Mouse (Mus musculus): Measurements from ENCODE around the gene Ear1. TPM values are rescaled to one million over a fixed set of nuclear protein-coding genes. Genes with fewer than 3 reads are reported as not detected.
"Not testable (repeated sequence)": the region's sequence is repeated elsewhere in the genome, so short reads cannot be mapped to it uniquely, and the experiment has no call there.

The Ear1 gene
- polyA plus RNA-seq, 1 experiment from 2014 or later, result not detected

GRCm38 (mm10) chr14:43843949-43844573 lies 31.3 kb downstream of the Ear1 start:
- not testable (repeated sequence) for H3K36me3 ChIP-seq (replicated peaks); H3K27ac ChIP-seq; H3K4me1 ChIP-seq; H3K4me2 ChIP-seq; H3K9me3 ChIP-seq; H3K9ac ChIP-seq; H3K4me3 ChIP-seq (replicated peaks); ATAC-seq (ENCODE audit: low FRiP score); H3K27me3 ChIP-seq
- 84% methylated on average over 4 of the region's 4 CpGs for WGBS

- not testable (repeated sequence) for ATAC-seq (ENCODE audit: low FRiP score); H3K4me3 ChIP-seq (replicated peaks); H3K27me3 ChIP-seq; H3K4me2 ChIP-seq; H3K9me3 ChIP-seq; H3K9ac ChIP-seq; H3K27ac ChIP-seq; H3K4me1 ChIP-seq; H3K36me3 ChIP-seq (replicated peaks)
- WGBS, result 20% methylated on average over 1 of the region's 1 CpGs
Measured at GRCm38 (mm10) chr14:43840976-43841375, 34.3 kb downstream of the Ear1 start.

DNA sequence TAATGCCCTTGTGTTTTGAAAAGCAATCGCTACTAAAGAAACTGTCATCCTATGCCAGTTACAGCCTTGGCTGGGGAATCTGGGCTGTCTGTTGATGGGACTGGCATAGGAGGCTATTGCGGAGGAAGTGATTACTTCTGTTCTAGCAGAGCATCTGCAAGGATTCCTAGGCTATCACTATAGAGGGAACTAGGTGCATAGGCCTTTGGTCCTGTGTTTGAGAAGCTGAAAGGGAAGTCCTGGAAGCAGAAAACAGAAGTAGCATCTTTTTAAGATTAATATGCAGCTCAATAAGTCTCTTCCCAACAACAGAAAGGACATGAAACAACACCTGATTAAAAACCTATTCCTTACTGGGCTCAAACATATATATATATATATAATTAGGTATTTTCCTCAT lies 40.0 kb downstream of the Ear1 start:
- not testable (repeated sequence) for H3K27me3 ChIP-seq; H3K4me1 ChIP-seq; ATAC-seq (ENCODE audit: low FRiP score); H3K27ac ChIP-seq; H3K9me3 ChIP-seq; H3K4me3 ChIP-seq (replicated peaks); H3K4me2 ChIP-seq; H3K9ac ChIP-seq; H3K36me3 ChIP-seq (replicated peaks)
- 84% methylated on average over 2 of the region's 2 CpGs for WGBS

DNA sequence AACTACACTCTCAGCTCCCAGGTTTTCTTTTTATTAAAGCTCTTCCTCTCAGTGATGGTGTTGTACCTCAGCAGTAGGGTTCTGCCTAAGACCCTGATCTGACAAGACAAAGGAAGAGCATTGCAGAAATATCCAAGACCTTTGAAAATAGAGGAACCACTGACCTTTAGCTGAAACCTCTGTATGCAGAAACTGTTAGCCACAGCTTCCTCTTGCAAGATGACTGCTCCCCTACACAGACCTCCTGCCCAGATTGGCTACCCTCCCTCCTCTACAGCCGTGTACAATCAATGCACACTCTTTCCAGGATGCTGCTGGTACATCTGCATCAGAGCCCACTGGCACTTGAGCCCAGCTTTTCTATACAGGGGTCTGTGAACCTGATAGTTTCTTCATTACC lies 44.9 kb downstream of the Ear1 start:
- H3K36me3 ChIP-seq (replicated peaks); H3K9me3 ChIP-seq: not testable (repeated sequence)
- 63% methylated on average over 1 of the region's 1 CpGs for WGBS

GRCm38 (mm10) chr14:43824176-43824575 lies 51.1 kb downstream of the Ear1 start:
- not testable (repeated sequence) for ATAC-seq (ENCODE audit: low FRiP score); H3K27ac ChIP-seq; H3K4me3 ChIP-seq (replicated peaks); H3K9me3 ChIP-seq; H3K4me1 ChIP-seq; H3K4me2 ChIP-seq; H3K36me3 ChIP-seq (replicated peaks); H3K9ac ChIP-seq; H3K27me3 ChIP-seq
- 89% methylated on average over 6 of the region's 6 CpGs for WGBS

More for the DNA sequence above, 44.9 kb downstream of the Ear1 start:
- H3K27me3 ChIP-seq; H3K4me2 ChIP-seq; H3K27ac ChIP-seq; H3K4me3 ChIP-seq (replicated peaks); H3K9ac ChIP-seq; H3K4me1 ChIP-seq; ATAC-seq (ENCODE audit: low FRiP score): not testable (repeated sequence)

DNA sequence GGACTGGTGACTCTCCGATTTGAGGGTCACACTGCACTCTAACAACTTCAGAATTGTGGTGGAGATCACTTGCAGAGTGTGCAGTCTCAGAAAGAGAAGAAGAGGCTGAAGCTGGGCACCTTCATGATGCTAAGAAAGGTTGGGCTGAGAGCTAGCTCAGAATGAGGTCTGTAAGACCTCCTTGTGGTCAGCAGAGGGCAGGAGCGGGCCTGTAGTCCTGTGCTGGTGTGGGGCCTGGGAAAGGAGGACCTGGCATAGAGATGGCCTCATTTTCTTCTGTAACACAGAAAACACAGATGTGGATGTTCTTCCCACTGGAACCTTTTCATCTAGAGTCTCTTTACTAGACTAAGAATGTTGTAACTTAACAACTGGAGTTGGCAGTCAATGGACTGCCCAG lies 53.4 kb downstream of the Ear1 start:
- H3K27me3 ChIP-seq; H3K27ac ChIP-seq; H3K36me3 ChIP-seq (replicated peaks); H3K4me1 ChIP-seq; H3K9ac ChIP-seq; ATAC-seq (ENCODE audit: low FRiP score); H3K4me3 ChIP-seq (replicated peaks); H3K9me3 ChIP-seq; H3K4me2 ChIP-seq: not testable (repeated sequence)
- WGBS, result 59% methylated on average over 1 of the region's 2 CpGs

DNA sequence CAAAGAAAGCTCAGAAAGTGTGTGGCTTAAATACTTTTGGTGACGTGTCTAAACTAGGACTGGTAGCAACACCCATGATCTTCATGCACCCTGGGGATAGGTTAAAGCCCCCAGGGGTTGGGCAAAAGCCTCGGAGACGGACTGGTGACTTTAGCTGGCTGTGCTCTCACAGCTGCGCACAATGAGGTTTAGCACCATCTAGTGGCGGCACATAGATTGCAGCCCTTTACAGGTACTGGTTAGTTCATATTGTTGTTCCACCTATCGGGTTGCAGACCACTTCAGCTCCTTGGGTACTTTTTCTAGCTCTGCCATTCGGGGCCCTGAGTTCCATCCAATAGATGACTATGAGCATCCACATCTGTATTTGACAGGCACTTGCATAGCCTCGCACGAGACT lies 62.9 kb downstream of the Ear1 start:
- not testable (repeated sequence) for H3K36me3 ChIP-seq (replicated peaks); H3K27ac ChIP-seq; H3K9me3 ChIP-seq; H3K4me3 ChIP-seq (replicated peaks); H3K4me1 ChIP-seq; H3K27me3 ChIP-seq; H3K9ac ChIP-seq; ATAC-seq (ENCODE audit: low FRiP score); H3K4me2 ChIP-seq
- WGBS, result 68% methylated on average over 8 of the region's 9 CpGs

DNA sequence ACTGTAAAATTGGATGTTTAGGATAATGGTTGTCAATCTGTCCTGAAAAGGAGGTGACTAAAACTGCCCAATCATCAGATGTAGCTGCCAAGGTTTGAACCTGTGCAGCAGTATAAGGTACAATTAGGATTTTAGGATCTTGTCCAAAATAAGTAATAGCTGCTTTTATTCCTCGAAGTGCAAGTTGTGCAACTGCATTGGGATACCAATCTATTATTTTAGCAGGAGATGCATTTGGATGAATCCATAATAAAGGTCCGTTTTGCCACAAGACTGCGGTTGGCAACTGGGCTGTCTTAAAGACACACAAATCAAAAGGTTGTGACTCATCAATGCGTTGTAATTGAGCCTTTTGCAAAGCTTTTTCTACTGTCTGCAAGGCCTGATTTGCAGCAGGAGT lies 67.2 kb downstream of the Ear1 start:
- WGBS, result 72% methylated on average over 4 of the region's 4 CpGs
- not testable (repeated sequence) for H3K9ac ChIP-seq; H3K4me1 ChIP-seq; H3K4me2 ChIP-seq; H3K4me3 ChIP-seq (replicated peaks); H3K27ac ChIP-seq; H3K36me3 ChIP-seq (replicated peaks); H3K27me3 ChIP-seq; H3K9me3 ChIP-seq; ATAC-seq (ENCODE audit: low FRiP score)

DNA sequence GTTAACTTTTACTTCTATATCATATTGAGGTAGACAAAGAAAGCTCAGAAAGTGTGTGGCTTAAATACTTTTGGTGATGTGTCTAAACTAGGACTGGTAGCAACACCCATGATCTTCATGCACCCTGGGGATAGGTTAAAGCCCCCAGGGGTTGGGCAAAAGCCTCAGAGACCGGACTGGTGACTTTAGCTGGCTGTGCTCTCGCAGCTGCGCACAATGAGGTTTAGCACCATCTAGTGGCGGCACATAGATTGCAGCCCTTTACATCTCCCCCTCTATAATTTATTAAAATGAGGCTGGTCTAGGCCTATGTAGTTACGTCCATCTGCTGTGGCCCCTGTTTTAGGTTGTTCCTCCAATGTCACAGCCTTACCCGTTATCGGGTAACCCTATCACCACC lies 70.9 kb downstream of the Ear1 start:
- not testable (repeated sequence) for H3K9me3 ChIP-seq; ATAC-seq (ENCODE audit: low FRiP score); H3K36me3 ChIP-seq (replicated peaks); H3K4me3 ChIP-seq (replicated peaks); H3K27ac ChIP-seq; H3K9ac ChIP-seq; H3K4me2 ChIP-seq; H3K27me3 ChIP-seq; H3K4me1 ChIP-seq
- 16% methylated on average over 7 of the region's 7 CpGs for WGBS

DNA sequence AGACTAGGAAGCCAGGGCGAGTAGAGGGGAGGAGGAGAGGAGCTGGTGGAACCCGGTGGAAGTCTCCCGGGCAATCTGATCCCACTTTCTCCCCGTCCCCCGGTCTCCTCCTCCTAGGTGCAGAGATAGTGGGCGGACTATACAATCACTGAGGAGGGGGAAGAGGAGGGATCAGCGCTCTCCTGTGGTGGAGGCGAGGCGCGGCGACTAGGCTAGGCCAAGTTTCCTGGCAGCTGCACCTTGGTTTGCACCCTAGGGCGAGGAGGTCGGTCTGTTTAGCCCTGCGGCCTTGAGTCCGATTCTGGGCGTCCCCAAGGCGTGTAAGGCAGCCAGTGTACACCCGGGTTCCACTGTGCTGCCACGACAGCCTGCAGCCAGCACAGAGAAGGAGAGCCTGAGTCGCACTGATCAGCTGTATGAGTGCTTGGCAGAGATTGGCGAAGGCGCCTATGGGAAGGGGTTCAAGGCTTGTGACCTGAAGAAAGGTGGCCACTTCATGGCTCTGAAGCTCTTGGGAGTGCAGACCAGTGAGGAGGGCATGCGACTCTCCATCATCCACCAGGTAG lies 78.3 kb downstream of the Ear1 start:
- H3K27ac ChIP-seq; H3K36me3 ChIP-seq (replicated peaks); H3K27me3 ChIP-seq; H3K9ac ChIP-seq; H3K9me3 ChIP-seq; H3K4me1 ChIP-seq: not testable (repeated sequence)
- H3K4me3 ChIP-seq (replicated peaks), result peak overlapping the region; percentile 1; the same call in 1 of the 2 replicates
- H3K4me2 ChIP-seq, result peak overlapping the region; percentile 42
- WGBS, result 12% methylated on average over 23 of the region's 23 CpGs
- peak; percentile 60; the same call in 1 of the 2 replicates for ATAC-seq (ENCODE audit: low FRiP score)

- Histone ChIP-seq H3K4me2 (peak overlapping the region; percentile 42), H3K27me3 (no peaks in the 10 kb centered on the region), H3K27ac (no peak overlapping the region), H3K4me3 (replicated peaks) (peak overlapping the region; percentile 1; the same call in 1 of the 2 replicates), H3K4me1 (0 out of 2 replicates have a peak, but pooled peaks cover 6% of the 10 kb centered on the region), H3K9ac (no peak overlapping the region), H3K9me3 (no peaks in the 10 kb centered on the region), H3K36me3 (replicated peaks) (no peaks in the 10 kb centered on the region)
- 21% methylated on average over 14 of the region's 14 CpGs for WGBS
- ATAC-seq (ENCODE audit: low FRiP score), result peak; percentile 49; the same call in 1 of the 2 replicates
Measured at GRCm38 (mm10) chr14:43796069-43796904, 79.0 kb downstream of the Ear1 start.

DNA sequence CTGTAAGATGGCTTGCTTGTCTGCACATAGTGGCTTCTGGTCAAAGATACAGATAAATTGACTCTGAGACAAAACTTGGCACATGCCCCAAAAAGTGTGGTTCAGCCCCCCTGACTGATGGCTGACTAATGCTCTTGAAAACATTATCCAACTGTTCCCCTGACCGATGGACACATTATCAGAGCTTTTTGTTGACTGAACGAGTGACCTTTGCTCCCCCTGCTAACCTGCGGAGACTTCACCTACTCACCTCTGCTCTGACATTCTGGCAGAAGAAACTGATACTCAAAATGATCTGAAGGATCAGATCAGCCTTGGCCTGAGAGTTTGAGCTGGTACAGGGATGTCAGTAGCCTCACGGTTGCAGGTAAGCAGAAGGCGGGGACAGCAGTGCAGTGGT lies 81.5 kb downstream of the Ear1 start:
- not testable (repeated sequence) for H3K9ac ChIP-seq; H3K4me1 ChIP-seq; H3K4me3 ChIP-seq (replicated peaks); H3K36me3 ChIP-seq (replicated peaks); H3K27ac ChIP-seq; ATAC-seq (ENCODE audit: low FRiP score); H3K9me3 ChIP-seq; H3K27me3 ChIP-seq; H3K4me2 ChIP-seq
- WGBS, result 86% methylated on average over 5 of the region's 5 CpGs

DNA sequence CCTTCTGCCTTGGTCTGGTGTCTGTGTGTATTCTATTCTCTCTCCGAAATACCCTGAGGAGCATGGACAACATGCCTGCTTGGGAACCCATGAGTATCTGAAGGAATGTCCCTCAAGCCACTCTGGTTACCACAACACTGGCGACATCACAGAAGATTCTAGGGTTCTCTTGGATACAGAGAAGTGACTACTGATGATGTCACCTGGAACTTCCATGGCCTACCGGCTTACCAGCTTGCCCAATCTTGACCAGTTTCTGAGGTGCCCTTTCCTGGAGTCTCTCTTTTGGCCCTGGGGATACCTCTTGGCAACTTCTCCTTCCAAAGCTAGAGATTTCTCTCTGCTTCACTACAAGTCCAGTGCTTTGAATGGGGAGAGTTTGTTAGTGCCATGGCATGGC lies 90.7 kb downstream of the Ear1 start, which contains the start of gene Gm8180:
Gene Gm8180, minus strand, starts transcription at position 101 of the 400 bp plus-strand sequence.
- not testable (repeated sequence) for H3K4me2 ChIP-seq; H3K9me3 ChIP-seq; H3K9ac ChIP-seq; ATAC-seq (ENCODE audit: low FRiP score); H3K4me1 ChIP-seq; H3K4me3 ChIP-seq (replicated peaks); H3K27ac ChIP-seq; H3K27me3 ChIP-seq; H3K36me3 ChIP-seq (replicated peaks)
- 87% methylated on average over 3 of the region's 3 CpGs for WGBS
